Mouse (Mus musculus): ENCODE measurements around the gene Thpo. TPM values are rescaled to one million over a fixed set of nuclear protein-coding genes. Genes with fewer than 3 reads are reported as not detected.
A peak's percentile ranks its signal among the peaks of the same experiment; 100 is the strongest.

The Thpo gene
- polyA plus RNA-seq, 1 experiment = not detected

DNA sequence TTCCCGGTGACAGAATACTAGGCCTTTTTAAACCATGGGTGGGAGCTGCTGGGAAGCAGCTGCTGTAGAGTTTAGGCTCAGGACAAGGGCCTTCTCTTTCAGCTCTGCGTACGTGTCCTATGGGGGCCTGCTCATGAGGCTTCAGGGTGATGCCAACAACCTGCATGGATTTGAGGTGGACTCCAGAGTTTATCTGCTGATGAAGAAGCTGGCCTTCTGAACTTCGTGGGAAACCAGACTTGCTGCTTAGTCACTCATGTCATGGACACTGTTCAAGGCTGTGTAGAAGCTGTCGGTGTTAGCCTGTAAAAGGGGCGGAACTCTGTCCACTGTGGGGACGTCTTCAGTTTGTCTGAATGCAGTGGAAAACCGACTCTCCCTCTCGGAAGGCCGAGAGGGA is 12.5 kb downstream of the Thpo start:
- Histone ChIP-seq H3K4me1 (ENCODE audit: control insufficient read depth, insufficient read depth, low read length) (no peaks in the 10 kb centered on the region), H3K27ac (ENCODE audit: control insufficient read depth, insufficient read depth, low read depth, low read length, poor library complexity) (no peak overlapping the region), H3K4me3 (replicated peaks; ENCODE audit: control insufficient read depth, low read depth, low read length) (no peak overlapping the region)
- TF ChIP-seq POLR2A (IDR thresholded peaks at IDR 0.05; ENCODE audit: borderline replicate concordance, control insufficient read depth, low read depth, low read length) (no peak), CTCF (IDR thresholded peaks at IDR 0.05; ENCODE audit: control insufficient read depth, insufficient read depth, low read length) (no peak)
- WGBS = 86% methylated on average over 10 of the region's 10 CpGs

DNA sequence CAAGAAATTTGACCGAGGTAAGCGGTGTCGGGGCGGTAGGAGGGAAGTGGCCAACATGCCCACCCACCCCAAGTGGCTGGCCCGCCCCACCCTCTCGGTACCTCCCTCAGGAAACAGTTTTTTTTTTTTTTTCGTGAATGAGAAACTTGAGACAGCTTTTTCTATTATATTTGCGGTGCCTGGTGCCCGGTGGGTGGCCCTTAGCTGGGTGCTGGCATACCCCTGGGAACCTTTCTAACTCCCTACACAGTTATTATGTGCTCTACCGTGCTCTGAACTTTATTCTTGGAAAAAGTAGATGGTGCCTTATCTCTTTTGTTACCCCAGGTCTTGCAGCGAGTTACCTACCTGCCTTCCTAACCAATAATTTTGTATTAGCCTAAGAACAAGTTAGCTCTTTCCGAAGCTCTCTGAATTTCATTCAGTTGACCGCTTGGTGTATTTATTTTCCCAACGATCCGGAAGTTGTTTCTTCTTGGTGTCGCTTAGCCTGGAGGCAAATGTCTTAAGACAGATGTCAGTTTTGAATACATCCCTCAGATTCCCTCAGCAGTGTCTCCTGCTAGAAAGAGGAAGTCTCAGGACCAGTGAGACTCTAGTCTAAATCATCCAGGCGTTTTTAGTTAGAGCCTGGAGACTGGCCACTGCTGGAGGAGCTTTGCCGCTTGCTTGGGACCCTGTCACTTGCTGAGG is 16.2 kb downstream of the Thpo start:
- under 1% methylated on average over 18 of the region's 18 CpGs for WGBS
- 0 out of 2 replicates have a peak overlapping the region, but pooled peaks have one; percentile 78 for H3K27ac ChIP-seq (ENCODE audit: control insufficient read depth, insufficient read depth, low read depth, low read length, poor library complexity)
- H3K4me3 ChIP-seq (replicated peaks; ENCODE audit: control insufficient read depth, low read depth, low read length) = peak overlapping the region; percentile 94
- TF ChIP-seq POLR2A (IDR thresholded peaks at IDR 0.05; ENCODE audit: borderline replicate concordance, control insufficient read depth, low read depth, low read length) = no peak
- no peak for TF ChIP-seq CTCF (IDR thresholded peaks at IDR 0.05; ENCODE audit: control insufficient read depth, insufficient read depth, low read length)
- no peaks in the 10 kb centered on the region for H3K4me1 ChIP-seq (ENCODE audit: control insufficient read depth, insufficient read depth, low read length)

DNA sequence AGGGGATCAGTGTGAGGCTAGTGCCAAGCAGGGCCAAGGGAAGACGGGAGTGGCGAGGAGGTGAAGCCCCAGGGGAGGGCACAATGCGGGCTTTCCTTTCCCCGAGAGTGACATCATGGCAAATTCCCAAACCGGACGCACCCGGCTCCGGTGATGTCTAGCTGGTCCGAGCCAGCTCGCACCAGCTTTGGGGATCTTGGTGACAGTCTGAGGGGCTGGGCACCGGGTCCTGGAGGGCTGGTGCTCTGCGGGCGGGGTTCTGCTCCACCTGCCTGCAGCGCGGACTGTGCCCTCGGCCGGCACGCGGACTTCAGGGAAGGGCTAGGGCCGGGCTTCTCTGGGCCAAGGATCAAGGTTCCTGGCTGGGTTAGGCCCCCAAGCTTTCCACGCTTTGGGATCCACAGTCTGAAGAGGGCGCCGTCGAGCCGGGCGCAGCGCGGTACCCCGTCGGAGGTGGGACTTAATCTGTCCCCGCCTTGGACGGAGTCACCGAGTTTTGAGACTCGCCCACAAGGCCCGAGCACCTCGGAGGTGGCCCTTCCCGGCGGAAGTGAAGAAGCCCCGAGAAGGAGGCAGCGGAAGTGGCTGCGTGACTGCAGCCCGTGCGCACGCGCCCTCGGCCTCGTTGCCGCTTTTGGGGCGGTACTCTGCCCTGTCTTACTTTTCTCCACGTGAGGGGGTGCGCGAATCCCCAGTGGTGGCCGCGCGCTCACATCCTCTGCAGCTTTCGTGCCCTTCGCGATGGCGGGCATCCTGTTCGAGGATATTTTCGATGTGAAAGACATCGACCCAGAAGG is 16.9 kb downstream of the Thpo start, which contains the start of the genes Polr2h and Clcn2:
TSS of gene Polr2h (plus strand) at position 485 of the 797 bp plus-strand sequence.
TSS of gene Clcn2 (minus strand) at position 566 of the 797 bp plus-strand sequence.
- H3K4me3 ChIP-seq (replicated peaks; ENCODE audit: control insufficient read depth, low read depth, low read length) = peak within 1 kb of the TSS; percentile 94
- H3K4me1 ChIP-seq (ENCODE audit: control insufficient read depth, insufficient read depth, low read length) = no peaks in the 10 kb centered on the region
- H3K27ac ChIP-seq (ENCODE audit: control insufficient read depth, insufficient read depth, low read depth, low read length, poor library complexity) = peak within 1 kb of the TSS; percentile 78
- TF ChIP-seq CTCF (IDR thresholded peaks at IDR 0.05; ENCODE audit: control insufficient read depth, insufficient read depth, low read length) (peak; percentile 71; the same call in 1 of the 2 replicates), POLR2A (IDR thresholded peaks at IDR 0.05; ENCODE audit: borderline replicate concordance, control insufficient read depth, low read depth, low read length) (peak; percentile 54; the same call in 1 of the 2 replicates)
- WGBS = under 1% methylated on average over 62 of the region's 62 CpGs

DNA sequence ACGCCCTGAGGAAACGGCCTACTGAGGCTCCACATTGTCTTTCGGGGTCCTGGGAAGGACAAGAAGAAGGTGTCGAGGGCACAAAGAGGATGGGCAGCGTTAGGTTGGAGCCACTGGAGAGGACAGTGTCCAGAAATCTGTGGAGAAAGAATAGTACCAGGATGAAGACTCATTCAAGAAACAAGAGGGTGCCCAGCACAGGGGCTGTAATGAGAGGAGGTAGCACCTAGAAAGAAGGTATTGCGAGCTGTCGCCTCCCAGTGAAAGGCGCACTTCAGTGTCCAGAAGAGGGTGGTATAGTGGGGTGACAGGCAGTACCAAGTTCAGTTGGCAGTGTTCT is 17.5 kb downstream of the Thpo start:
- Histone ChIP-seq H3K4me3 (replicated peaks; ENCODE audit: control insufficient read depth, low read depth, low read length) (peak overlapping the region; percentile 94), H3K4me1 (ENCODE audit: control insufficient read depth, insufficient read depth, low read length) (no peaks in the 10 kb centered on the region)
- WGBS = 0% methylated on average over 8 of the region's 8 CpGs

DNA sequence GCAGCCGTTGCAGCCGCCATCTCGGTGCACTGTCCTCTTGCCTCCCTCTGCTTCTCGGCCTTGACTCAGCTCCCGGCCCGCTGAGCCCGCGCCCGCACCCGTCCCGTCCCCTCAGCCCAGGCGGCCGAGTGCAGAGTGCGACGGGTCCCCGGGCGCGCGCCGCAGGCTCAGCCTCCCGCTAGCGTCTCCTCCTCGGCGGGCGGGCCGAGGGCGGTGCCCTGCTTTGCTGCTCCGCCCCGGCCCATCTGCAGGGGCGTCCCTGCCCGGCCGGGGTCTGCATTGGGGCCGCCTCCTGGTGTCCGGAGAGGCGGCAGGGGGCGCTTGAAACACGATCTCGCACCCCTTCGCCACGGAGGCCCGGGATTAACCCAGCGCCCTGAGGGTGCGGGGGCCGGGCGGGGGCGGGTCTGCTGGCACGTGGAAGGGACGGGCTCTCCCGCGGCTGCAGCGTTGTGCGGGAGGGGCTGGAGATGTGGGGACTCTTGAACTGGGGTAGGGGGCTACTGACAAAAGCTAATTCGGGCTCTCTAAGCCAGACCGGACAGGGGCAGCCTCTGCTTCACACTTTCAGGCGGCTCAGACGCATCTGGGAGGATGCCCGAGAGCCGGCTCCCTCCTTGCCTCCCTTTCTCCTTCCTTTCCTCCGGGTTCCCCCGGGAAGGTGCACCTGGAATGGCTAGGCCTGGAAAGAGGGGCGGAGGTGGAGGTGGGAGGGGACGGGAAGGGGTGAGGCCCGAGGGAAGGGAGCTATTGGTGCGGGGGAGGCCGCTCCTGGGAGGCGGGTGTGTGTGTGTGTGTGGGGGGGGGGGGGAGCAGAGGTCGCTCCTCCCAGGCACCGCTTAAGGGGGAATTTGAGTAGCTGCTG is 18.1 kb downstream of the Thpo start:
- under 1% methylated on average over 68 of the region's 68 CpGs for WGBS
- Histone ChIP-seq H3K4me3 (replicated peaks; ENCODE audit: control insufficient read depth, low read depth, low read length) (peak overlapping the region; percentile 63), H3K27ac (ENCODE audit: control insufficient read depth, insufficient read depth, low read depth, low read length, poor library complexity) (peak overlapping the region; percentile 57; the same call in 1 of the 2 replicates), H3K4me1 (ENCODE audit: control insufficient read depth, insufficient read depth, low read length) (no peaks in the 10 kb centered on the region)
- TF ChIP-seq POLR2A (IDR thresholded peaks at IDR 0.05; ENCODE audit: borderline replicate concordance, control insufficient read depth, low read depth, low read length) (peak; percentile 52; the same call in 1 of the 2 replicates), CTCF (IDR thresholded peaks at IDR 0.05; ENCODE audit: control insufficient read depth, insufficient read depth, low read length) (no peak)

More for the DNA sequence above, 17.5 kb downstream of the Thpo start:
- H3K27ac ChIP-seq (ENCODE audit: control insufficient read depth, insufficient read depth, low read depth, low read length, poor library complexity) = peak overlapping the region; percentile 78
- no peak for TF ChIP-seq CTCF (IDR thresholded peaks at IDR 0.05; ENCODE audit: control insufficient read depth, insufficient read depth, low read length)
- no peak for TF ChIP-seq POLR2A (IDR thresholded peaks at IDR 0.05; ENCODE audit: borderline replicate concordance, control insufficient read depth, low read depth, low read length)

DNA sequence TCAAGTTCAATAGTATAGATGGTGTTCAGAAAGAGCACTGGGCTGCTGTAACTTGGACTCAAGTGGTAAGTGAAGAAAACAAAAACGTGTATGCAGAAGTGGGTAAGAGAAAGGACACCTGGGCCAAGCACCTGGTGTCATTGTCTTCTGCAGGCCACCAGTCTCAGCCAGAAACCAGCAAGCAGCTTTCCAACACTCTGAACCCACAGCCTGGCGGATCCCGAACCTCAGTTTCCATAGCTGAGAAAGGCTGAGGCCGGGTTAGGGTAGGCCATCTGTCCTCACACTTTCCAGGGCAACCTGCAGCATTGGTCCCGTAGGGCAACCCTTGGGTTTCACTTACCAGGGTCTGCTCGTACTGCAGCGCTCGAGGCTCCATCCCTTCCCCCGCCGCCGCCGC is 18.7 kb downstream of the Thpo start:
- 9% methylated on average over 12 of the region's 12 CpGs for WGBS
- TF ChIP-seq CTCF (IDR thresholded peaks at IDR 0.05; ENCODE audit: control insufficient read depth, insufficient read depth, low read length) (no peak), POLR2A (IDR thresholded peaks at IDR 0.05; ENCODE audit: borderline replicate concordance, control insufficient read depth, low read depth, low read length) (no peak)
- Histone ChIP-seq H3K4me1 (ENCODE audit: control insufficient read depth, insufficient read depth, low read length) (no peaks in the 10 kb centered on the region), H3K4me3 (replicated peaks; ENCODE audit: control insufficient read depth, low read depth, low read length) (peak overlapping the region; percentile 63), H3K27ac (ENCODE audit: control insufficient read depth, insufficient read depth, low read depth, low read length, poor library complexity) (peak overlapping the region; percentile 57; the same call in 1 of the 2 replicates)

DNA sequence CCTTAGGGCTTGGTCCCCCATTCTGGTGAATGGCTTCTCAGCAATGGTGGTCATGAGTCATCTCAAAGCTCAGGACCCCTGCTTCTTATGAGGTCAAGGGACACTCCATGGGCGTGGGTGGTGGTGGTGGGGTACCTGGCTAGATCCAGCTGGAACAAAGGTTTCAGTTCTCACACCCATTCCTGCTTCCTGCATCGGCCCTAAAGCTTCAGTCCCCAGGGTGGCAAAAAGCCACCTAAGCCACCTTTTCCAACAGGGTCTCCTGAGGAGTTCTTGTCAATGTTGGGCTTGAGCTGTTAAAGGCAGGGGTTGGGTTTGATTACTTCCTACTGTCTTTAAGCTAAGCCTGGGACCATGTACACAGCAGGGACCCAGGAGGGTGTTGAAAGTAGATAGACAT is 19.1 kb downstream of the Thpo start:
- Histone ChIP-seq H3K4me3 (replicated peaks; ENCODE audit: control insufficient read depth, low read depth, low read length) (peak overlapping the region; percentile 63), H3K27ac (ENCODE audit: control insufficient read depth, insufficient read depth, low read depth, low read length, poor library complexity) (no peak overlapping the region), H3K4me1 (ENCODE audit: control insufficient read depth, insufficient read depth, low read length) (no peaks in the 10 kb centered on the region)
- 75% methylated on average over 2 of the region's 2 CpGs for WGBS
- TF ChIP-seq POLR2A (IDR thresholded peaks at IDR 0.05; ENCODE audit: borderline replicate concordance, control insufficient read depth, low read depth, low read length) = no peak
- TF ChIP-seq CTCF (IDR thresholded peaks at IDR 0.05; ENCODE audit: control insufficient read depth, insufficient read depth, low read length) = no peak

All from bone marrow, adult 2 months (tissue).